ENCODE assay signal across 18 mouse cellular contexts in the genomic region with DNA sequence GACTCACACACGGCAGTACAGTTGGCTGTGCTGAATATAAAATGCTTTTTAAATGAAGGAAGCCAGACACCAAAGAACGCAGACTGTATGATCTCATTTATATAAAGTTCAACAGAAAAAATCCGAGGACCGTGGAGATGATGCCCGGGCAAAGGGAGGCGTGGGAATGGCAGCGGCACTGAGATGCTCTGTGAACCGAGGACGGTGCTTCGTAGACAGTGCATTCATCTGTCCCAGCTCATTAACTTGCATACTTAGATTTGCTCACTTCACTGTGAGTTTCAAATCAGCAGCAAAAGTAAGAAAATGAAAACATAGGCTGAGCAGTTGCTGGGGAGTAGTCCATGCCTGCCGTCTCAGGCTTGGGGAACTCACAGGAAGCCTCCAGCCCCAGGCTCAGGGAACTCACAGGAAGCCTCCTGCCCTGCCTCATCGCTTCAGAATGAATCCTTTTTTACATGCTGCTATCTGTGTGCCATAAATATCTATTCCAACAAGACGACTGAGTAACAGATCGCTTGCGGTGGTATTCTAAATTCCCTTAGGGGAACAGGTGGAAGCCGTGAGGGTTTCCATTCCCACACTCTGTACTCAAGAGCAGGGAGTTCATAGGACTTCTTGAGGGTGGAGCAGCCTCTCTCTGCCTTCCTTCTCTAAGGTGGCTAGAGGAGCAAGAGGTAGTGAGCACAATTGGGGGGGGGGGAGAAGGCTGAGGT. TPM values are rescaled to one million over a fixed set of nuclear protein-coding genes. Genes with fewer than 3 reads are reported as not detected.
DNase-seq lines count a peak whose midpoint lies in the region; ATAC-seq and TF ChIP-seq lines count a peak whose summit lies in the region.
"Had no signal": no experiment of that assay in that cellular context is flagged by ENCODE, and none has a peak within 500 bp of the region (broad histone marks: within the 10 kb centered on the region; RNA-seq: fewer than 3 reads in every experiment).

No protein-coding gene starts in this region.

- no peaks in the 10 kb centered on the region for H3K4me1 ChIP-seq in embryonic facial prominence, embryonic 14.5 days (ENCODE audit: control insufficient read depth, insufficient read depth, low read length)
- 0 out of 2 replicates have a peak, but pooled peaks cover 11% of the 10 kb centered on the region for H3K4me1 ChIP-seq in embryonic facial prominence, embryonic 10.5 days
- H3K4me1 ChIP-seq in hindbrain, embryonic 13.5 days (replicated peaks): peaks cover 13% of the 10 kb centered on the region
- no peaks in the 10 kb centered on the region for H3K4me1 ChIP-seq in hindbrain, embryonic 11.5 days (replicated peaks; ENCODE audit: control insufficient read depth, insufficient read depth, low read length)
- peaks cover 14% of the 10 kb centered on the region for H3K4me1 ChIP-seq in neural tube, embryonic 15.5 days

- 0 out of 2 replicates have a peak, but pooled peaks have one; percentile 20 for ATAC-seq in embryonic facial prominence, embryonic 14.5 days (ENCODE audit: low read depth)
- ATAC-seq in hindbrain, embryonic 13.5 days (ENCODE audit: low FRiP score): 0 out of 2 replicates have a peak, but pooled peaks have one; percentile 34
- ATAC-seq in hindbrain, embryonic 11.5 days (ENCODE audit: low FRiP score): no peak
- ATAC-seq in neural tube, embryonic 15.5 days (ENCODE audit: low FRiP score): no peak; the same call in 1 of the 2 replicates
- ATAC-seq: midbrain, embryonic 15.5 days had no signal

- peak; percentile 41 for DNase-seq in embryonic facial prominence, embryonic 14.5 days (ENCODE audit: low spot score)
- DNase-seq in embryonic facial prominence, embryonic 10.5 days (ENCODE audit: low spot score): no peak
- no peak for DNase-seq in hindbrain, embryonic 11.5 days (ENCODE audit: low spot score)
- no peak for DNase-seq in left cerebral cortex, adult 2 months (ENCODE audit: extremely low spot score in 1 of 2, low spot score in 2 of 2)
- DNase-seq in left cerebral cortex, adult 9 months (ENCODE audit: low spot score in 2 of 2): no peak
- no peak for DNase-seq in embryo, embryonic 11 days
- DNase-seq: cerebellum, adult 9-11 months; gastrocnemius, adult 2 months; heart, postnatal 14 days; lung, adult 18-20 months; lung, postnatal 4 days; right cerebral cortex, adult 18-20 months; spleen, adult 18-20 months; thymus, postnatal 14 days had no signal

- no peaks in the 10 kb centered on the region for H3K9me3 ChIP-seq in embryonic facial prominence, embryonic 14.5 days (ENCODE audit: control insufficient read depth, low read length)
- no peaks in the 10 kb centered on the region for H3K9me3 ChIP-seq in embryonic facial prominence, embryonic 10.5 days
- H3K9me3 ChIP-seq in hindbrain, embryonic 13.5 days: no peaks in the 10 kb centered on the region
- no peaks in the 10 kb centered on the region for H3K9me3 ChIP-seq in hindbrain, embryonic 11.5 days (ENCODE audit: control insufficient read depth, low read length)
- no peaks in the 10 kb centered on the region for H3K9me3 ChIP-seq in neural tube, embryonic 15.5 days (replicated peaks)
- H3K9me3 ChIP-seq: limb, embryonic 15.5 days; midbrain, embryonic 15.5 days had no signal

- no peak overlapping the region for H3K4me3 ChIP-seq in embryonic facial prominence, embryonic 14.5 days (ENCODE audit: low read depth, low read length)
- no peak overlapping the region for H3K4me3 ChIP-seq in embryonic facial prominence, embryonic 10.5 days
- H3K4me3 ChIP-seq in hindbrain, embryonic 13.5 days: no peak overlapping the region
- no peak overlapping the region for H3K4me3 ChIP-seq in hindbrain, embryonic 11.5 days (ENCODE audit: low read depth, low read length)
- H3K4me3 ChIP-seq in left cerebral cortex, adult 2 months: 0 out of 2 replicates have a peak overlapping the region, but pooled peaks have one; percentile 13
- H3K4me3 ChIP-seq in neural tube, embryonic 15.5 days (replicated peaks): no peak overlapping the region
- H3K4me3 ChIP-seq: gastrocnemius, adult 2 months; limb, embryonic 15.5 days; midbrain, embryonic 15.5 days had no signal

- WGBS in embryonic facial prominence, embryonic 14.5 days: 67% methylated on average over 16 of the region's 16 CpGs
- 83% methylated on average over 16 of the region's 16 CpGs for WGBS in embryonic facial prominence, embryonic 10.5 days
- 68% methylated on average over 16 of the region's 16 CpGs for WGBS in hindbrain, embryonic 13.5 days
- 83% methylated on average over 16 of the region's 16 CpGs for WGBS in hindbrain, embryonic 11.5 days
- WGBS in neural tube, embryonic 15.5 days: 48% methylated on average over 16 of the region's 16 CpGs

- no peak overlapping the region for H3K9ac ChIP-seq in embryonic facial prominence, embryonic 14.5 days (ENCODE audit: low read depth, low read length)
- H3K9ac ChIP-seq in hindbrain, embryonic 13.5 days: no peak overlapping the region; the same call in 1 of the 2 replicates
- no peak overlapping the region for H3K9ac ChIP-seq in hindbrain, embryonic 11.5 days (ENCODE audit: low read depth, low read length)
- no peak overlapping the region for H3K9ac ChIP-seq in neural tube, embryonic 15.5 days (replicated peaks)
- H3K9ac ChIP-seq: limb, embryonic 15.5 days; midbrain, embryonic 15.5 days had no signal

- no peak overlapping the region; the same call in 1 of the 2 replicates for H3K27ac ChIP-seq in embryonic facial prominence, embryonic 14.5 days (replicated peaks; ENCODE audit: low read depth, low read length)
- no peak overlapping the region for H3K27ac ChIP-seq in embryonic facial prominence, embryonic 10.5 days (replicated peaks)
- H3K27ac ChIP-seq in hindbrain, embryonic 13.5 days: no peak overlapping the region
- H3K27ac ChIP-seq in hindbrain, embryonic 11.5 days (ENCODE audit: low read depth, low read length): no peak overlapping the region
- no peak overlapping the region for H3K27ac ChIP-seq in left cerebral cortex, adult 2 months
- H3K27ac ChIP-seq in neural tube, embryonic 15.5 days (replicated peaks): peak overlapping the region; percentile 20
- H3K27ac ChIP-seq: gastrocnemius, adult 2 months; limb, embryonic 15.5 days; midbrain, embryonic 15.5 days had no signal

- TF ChIP-seq CTCF in left cerebral cortex, adult 2 months (IDR thresholded peaks at IDR 0.05): no peak

- intact Hi-C loops in left cerebral cortex, adult 2 months (cut with DNase I): no loop called here

- H3K36me3 ChIP-seq in embryonic facial prominence, embryonic 14.5 days (ENCODE audit: control insufficient read depth, insufficient read depth, low read length): no peaks in the 10 kb centered on the region
- no peaks in the 10 kb centered on the region for H3K36me3 ChIP-seq in embryonic facial prominence, embryonic 10.5 days (replicated peaks)
- no peaks in the 10 kb centered on the region for H3K36me3 ChIP-seq in hindbrain, embryonic 13.5 days
- H3K36me3 ChIP-seq in hindbrain, embryonic 11.5 days (ENCODE audit: control insufficient read depth, insufficient read depth, low read length): no peaks in the 10 kb centered on the region
- H3K36me3 ChIP-seq in neural tube, embryonic 15.5 days: no peaks in the 10 kb centered on the region
- H3K36me3 ChIP-seq: limb, embryonic 15.5 days; midbrain, embryonic 15.5 days had no signal

- no peak overlapping the region for H3K4me2 ChIP-seq in embryonic facial prominence, embryonic 14.5 days (ENCODE audit: low read depth, low read length)
- H3K4me2 ChIP-seq in hindbrain, embryonic 13.5 days: no peak overlapping the region
- H3K4me2 ChIP-seq in hindbrain, embryonic 11.5 days (replicated peaks; ENCODE audit: low read depth, low read length): no peak overlapping the region
- peak overlapping the region; percentile 20; the same call in 1 of the 2 replicates for H3K4me2 ChIP-seq in neural tube, embryonic 15.5 days
- H3K4me2 ChIP-seq: limb, embryonic 15.5 days; midbrain, embryonic 15.5 days had no signal

- no peaks in the 10 kb centered on the region for H3K27me3 ChIP-seq in embryonic facial prominence, embryonic 14.5 days (replicated peaks; ENCODE audit: control insufficient read depth, insufficient read depth, low read length)
- no peaks in the 10 kb centered on the region for H3K27me3 ChIP-seq in embryonic facial prominence, embryonic 10.5 days (replicated peaks; ENCODE audit: low read depth, poor library complexity, severe bottlenecking)
- H3K27me3 ChIP-seq in hindbrain, embryonic 13.5 days: no peaks in the 10 kb centered on the region
- no peaks in the 10 kb centered on the region for H3K27me3 ChIP-seq in hindbrain, embryonic 11.5 days (ENCODE audit: control insufficient read depth, insufficient read depth, low read length)
- no peaks in the 10 kb centered on the region for H3K27me3 ChIP-seq in neural tube, embryonic 15.5 days (replicated peaks)
- H3K27me3 ChIP-seq: limb, embryonic 15.5 days; midbrain, embryonic 15.5 days had no signal

RNA-seq across cellular contexts. Expression of a gene that starts 52.1 kb away (rescaled TPM):
- 18.1 and 20.1 TPM in 2 replicates for polyA plus RNA-seq in embryonic facial prominence, embryonic 14.5 days (2014; fragmentation: Nextera tagmentation; extraction: Ambion mirVana)
- polyA plus RNA-seq in embryonic facial prominence, embryonic 10.5 days (2016; fragmentation: Nextera tagmentation; extraction: Ambion mirVana): 8.2 and 10.7 TPM in 2 replicates
- polyA plus RNA-seq in hindbrain, embryonic 13.5 days (2015; fragmentation: Nextera tagmentation; extraction: Ambion mirVana): 19.1 and 19.7 TPM in 2 replicates
- polyA plus RNA-seq in hindbrain, embryonic 11.5 days (2014; fragmentation: Nextera tagmentation; extraction: Ambion mirVana): 14.8 and 16.2 TPM in 2 replicates
- 10 to 100 TPM; 65.0 to 67.0 TPM for total RNA-seq in left cerebral cortex, adult 2 months (2021)
- polyA plus RNA-seq in neural tube, embryonic 15.5 days (2015; fragmentation: Nextera tagmentation; extraction: Ambion mirVana): 18.1 and 25.7 TPM in 2 replicates

Comparison
In these comparisons a context has a peak if more than half of its experiments do, and no peak if none do; other contexts are left out.
1. ATAC-seq: peak in embryonic facial prominence, embryonic 14.5 days (single experiment) and hindbrain, embryonic 13.5 days (single experiment); none in hindbrain, embryonic 11.5 days (single experiment) and neural tube, embryonic 15.5 days (single experiment).